Mouse (Mus musculus) left cerebral cortex, postnatal 10 days (tissue): ENCODE results near the gene Rasgrf1. TPM values are rescaled to one million over a fixed set of nuclear protein-coding genes. Genes with fewer than 3 reads are reported as not detected.

Experiments
- DNase-seq, 2 experiments: peaks; one replicate each; pipeline ENCODE4 v3.0.0; 2021 to 2022; ENCODE audit warnings: low spot score in 2 of 2, mixed read lengths in 1 of 2; ENCODE audit errors: extremely low spot score in 1 of 2
- intact Hi-C: fragments of 180-260 bp; cut with DNase I; formaldehyde crosslinking; loops from one replicate; pipeline ENCODE4 v1.15.1; 2025
- total RNA-seq, 2 experiments: library from RNA; stranded (reverse); gene quantifications; 2 replicates each; pipeline ENCODE4 v1.2.3; 2021

Rasgrf1 gene
- total RNA-seq, 2 experiments from 2014 or later, result 104 to 112 TPM

DNA sequence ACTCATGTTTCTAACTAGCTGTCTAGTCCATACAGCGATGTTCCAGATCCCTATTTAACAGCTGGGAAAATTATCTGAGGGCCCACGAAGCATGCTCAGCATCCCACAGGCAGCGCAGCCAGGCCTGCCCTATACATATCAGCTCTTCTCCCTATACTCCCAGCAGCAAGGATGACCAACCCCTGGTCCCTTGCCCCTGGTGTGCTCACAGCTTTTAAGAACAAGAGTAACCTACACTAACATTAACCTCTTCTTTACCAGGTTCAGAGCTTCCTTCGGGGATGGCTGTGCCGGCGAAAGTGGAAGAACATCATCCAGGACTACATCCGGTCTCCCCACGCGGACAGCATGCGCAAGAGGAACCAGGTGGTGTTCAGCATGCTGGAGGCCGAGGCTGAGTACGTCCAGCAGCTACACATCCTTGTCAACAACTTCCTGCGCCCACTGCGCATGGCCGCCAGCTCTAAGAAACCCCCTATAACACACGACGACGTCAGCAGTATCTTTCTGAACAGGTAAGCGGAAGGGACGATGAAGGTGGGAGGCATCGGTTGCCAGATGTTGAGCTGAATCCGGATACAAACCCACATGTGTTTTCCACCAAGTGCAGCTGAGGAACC is 44.0 kb downstream of the Rasgrf1 start:
- no peak for DNase-seq
- intact Hi-C loops, result no loop called here

DNA sequence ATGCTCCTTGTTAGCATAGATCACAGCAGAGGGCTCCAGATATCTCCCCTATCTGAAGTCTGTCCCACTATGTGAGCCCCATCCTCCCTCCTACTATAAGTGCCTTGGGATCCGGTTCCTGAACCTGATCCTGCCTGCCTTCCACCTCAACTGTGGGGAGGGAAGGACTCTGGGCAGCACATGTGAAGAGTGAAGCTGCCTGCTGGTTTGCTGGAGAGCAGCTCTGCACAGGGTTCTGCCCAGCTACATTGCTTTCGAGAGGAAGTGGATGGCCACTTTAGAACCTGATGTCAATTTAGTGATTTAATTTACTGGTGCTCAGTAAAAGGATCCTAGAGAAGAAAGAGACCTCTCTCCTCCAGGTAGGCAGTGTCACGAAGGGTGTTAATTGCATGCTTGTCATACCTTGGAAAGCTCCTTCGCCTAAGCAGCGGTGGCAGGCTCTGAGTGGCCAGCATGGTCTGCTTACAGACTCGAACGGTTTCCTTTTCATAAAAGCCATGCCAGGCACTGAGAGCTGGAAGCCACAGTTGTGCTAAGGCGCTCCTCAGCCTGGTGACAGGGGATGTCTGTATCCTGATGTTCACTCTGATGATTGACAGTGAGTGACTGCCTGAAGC is 45.3 kb downstream of the Rasgrf1 start:
- intact Hi-C loops, result no loop called here
- DNase-seq, result no peak

DNA sequence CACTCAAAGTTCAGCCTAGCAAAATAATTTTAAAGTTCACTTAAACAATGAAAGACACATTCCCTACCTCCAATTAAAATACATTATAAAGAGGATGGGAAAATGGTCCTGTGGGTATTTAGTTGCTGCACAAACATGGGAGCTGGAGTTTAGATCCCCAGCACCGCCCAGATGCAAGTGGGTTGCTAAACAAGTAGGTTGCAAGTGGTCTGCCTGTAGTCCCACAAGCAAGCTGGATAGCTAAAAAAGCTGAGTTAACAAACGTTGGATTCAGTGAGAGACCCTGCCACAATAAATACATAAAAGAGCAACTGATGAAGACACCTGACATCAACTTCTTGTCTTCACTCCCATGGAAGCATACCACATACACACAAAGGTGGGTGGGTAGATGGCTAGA is 49.3 kb downstream of the Rasgrf1 start:
- no peak for DNase-seq

DNA sequence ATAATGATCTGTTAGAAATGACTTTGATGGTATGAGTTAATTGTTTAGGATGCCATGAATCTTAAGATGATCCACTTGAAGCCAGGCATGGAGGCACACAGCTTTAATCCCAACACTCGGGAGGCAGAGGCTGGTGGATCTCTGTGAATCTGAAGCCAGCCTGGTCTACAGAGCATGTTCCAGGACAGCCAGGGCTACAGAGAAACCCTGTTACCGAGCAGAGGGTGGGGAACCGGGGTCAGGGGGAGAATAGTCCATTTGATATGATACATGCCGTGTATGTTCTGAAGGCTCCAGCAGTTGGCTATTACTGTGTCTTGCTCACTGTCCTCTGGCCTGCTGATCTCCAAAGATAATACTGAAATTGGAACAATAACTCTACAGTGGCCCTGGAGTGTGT is 54.4 kb downstream of the Rasgrf1 start:
- DNase-seq, result no peak
- intact Hi-C loops, result no loop called here

More for the DNA sequence above, 49.3 kb downstream of the Rasgrf1 start:
- intact Hi-C loops, result no loop called here

DNA sequence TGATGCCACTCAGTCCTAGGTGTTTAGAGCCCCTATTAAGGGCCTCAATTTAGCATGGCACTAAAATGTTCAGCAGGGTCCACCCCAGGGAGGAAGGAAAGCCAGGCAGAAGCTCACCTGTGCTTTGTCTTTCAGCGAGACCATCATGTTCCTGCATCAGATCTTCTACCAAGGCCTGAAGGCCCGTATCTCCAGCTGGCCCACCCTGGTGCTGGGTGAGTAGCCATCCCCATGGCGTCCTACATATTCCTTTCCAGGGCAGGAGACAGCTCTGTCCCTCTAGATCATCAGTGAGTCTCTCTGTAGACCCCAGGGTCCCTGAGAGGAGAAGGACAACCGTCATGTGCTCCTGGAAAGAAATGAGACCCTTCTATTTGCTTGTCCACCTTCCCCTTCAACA is 58.0 kb downstream of the Rasgrf1 start:
- intact Hi-C loops, result no loop called here

DNA sequence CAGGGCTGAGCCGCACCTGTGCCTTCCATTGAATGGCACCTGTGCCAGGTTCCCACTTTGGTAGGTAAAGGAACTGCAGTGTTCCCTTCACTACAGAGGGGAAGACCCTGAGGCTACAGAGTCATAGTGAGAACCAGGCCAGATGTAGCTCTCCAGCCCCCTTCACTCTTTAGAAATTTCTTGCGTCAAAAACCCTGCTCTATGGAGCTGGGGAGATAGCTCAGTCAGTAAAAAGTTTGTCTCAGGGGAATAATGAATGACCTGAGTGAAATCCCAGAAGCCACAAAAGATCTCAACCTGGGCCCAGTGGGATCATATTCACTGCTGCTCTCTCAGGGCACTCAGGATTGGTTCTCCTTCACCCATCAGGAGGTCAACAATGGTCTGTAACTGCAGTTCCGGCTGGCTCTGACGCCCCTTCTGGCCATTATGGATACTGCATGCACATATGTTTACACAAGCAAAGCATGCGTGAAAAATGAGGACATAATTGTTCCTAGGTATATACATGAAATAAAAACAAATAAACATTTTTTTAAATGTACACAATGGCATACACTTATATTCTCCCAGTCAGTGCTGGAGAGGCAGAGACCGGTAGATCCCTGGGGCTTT is 59.2 kb downstream of the Rasgrf1 start:
- DNase-seq, result no peak
- intact Hi-C loops, result no loop called here

More for the DNA sequence above, 58.0 kb downstream of the Rasgrf1 start:
- DNase-seq, result no peak

DNA sequence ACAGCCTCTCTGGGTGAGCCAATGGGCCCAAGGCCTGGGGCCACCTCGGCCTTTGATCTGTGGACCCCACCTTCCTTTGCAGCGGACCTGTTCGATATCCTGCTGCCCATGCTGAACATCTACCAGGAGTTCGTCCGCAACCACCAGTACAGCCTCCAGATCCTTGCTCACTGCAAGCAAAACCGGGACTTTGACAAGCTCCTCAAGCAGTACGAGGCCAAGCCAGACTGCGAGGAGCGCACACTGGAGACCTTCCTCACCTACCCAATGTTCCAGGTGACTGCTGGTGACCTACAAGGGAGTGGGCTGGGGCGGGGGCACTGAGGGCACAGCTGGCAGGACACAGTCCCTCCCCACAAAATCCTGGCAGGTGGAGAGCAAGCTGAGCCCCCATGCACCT is 60.6 kb downstream of the Rasgrf1 start:
- no peak for DNase-seq
- intact Hi-C loops, result loop anchor here (5.0 to 10.0 kb wide), 2 partner anchors 63 to 265 kb away; partner anchors contain the start of genes Rasgrf1 and Tmed3

DNA sequence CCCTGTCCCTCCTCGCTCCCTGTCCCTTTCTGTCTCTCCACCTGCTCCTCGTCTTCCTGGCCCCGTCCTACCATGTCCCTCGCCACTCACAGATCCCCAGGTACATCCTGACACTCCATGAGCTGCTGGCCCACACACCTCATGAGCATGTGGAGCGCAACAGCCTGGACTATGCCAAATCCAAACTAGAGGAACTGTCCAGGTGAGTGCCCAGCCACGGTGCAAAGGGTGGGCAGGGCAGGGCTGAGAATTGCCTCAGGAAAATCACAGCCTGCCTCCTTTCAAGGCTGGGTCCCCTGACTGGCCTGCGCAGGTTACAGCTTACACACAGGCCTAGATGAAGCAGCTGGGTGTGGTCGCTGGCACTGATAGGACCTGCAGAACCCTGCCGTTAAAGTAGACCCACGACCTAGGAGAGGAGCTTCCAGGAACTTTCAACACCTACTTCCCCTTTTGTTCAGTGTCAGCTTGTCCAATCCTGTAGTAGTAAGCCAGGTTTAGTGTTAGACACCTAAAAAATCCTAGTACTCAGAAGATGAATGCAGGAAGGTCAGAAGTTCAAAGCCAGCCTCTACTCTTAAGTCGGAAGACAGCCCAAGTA is 61.3 kb downstream of the Rasgrf1 start:
- intact Hi-C loops, result loop anchor here (5.0 to 10.0 kb wide), 2 partner anchors 64 to 266 kb away; partner anchors contain the start of genes Rasgrf1 and Tmed3
- no peak for DNase-seq

DNA sequence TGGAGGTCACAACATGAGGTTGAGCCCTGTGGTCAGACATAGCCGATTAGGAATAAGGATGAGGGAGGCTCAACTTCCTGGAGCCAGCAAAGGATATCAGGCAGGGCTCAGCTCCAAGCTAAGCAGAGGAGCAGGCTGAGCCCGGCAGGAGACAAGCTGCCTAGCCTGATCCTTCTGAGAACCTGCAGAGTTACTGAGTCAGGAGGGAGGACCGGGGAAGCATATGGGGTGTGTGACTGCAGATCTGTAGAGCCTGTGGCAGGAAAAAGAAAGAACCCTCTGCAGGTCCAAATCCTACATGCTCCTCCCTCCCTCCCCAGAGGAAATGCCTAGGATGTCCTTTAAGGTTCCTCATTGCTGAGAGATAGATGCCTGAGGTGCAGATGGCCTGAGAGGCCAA is 62.6 kb downstream of the Rasgrf1 start:
- intact Hi-C loops, result loop anchor here (2.0 to 10.0 kb wide), 3 partner anchors 65 to 268 kb away; partner anchors contain the start of genes Rasgrf1 and Tmed3
- DNase-seq, result no peak

DNA sequence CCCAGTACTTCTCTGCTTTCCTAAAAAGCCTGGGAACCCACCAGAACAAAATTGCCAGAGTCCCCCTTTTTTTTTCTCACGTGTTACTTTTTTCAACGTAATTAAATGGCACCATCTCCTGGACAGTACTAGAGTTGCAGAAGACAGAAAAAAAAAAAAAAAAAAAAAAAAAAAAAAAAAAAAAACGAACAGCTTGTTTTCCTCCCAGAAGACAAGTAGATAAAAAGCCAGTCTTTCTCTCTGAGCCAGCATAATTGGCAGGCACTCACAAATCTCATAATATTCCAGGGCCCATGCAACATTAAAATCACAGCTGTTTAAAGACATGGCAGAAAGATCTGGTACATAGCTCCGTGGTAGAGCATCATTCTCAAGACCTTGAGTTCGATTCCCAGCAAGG is 64.1 kb downstream of the Rasgrf1 start:
- DNase-seq, result peak in 1 of 2 experiments; percentile 41
- intact Hi-C loops, result loop anchor here (2.0 to 10.0 kb wide), 3 partner anchors 67 to 269 kb away; partner anchors contain the start of genes Rasgrf1 and Tmed3

DNA sequence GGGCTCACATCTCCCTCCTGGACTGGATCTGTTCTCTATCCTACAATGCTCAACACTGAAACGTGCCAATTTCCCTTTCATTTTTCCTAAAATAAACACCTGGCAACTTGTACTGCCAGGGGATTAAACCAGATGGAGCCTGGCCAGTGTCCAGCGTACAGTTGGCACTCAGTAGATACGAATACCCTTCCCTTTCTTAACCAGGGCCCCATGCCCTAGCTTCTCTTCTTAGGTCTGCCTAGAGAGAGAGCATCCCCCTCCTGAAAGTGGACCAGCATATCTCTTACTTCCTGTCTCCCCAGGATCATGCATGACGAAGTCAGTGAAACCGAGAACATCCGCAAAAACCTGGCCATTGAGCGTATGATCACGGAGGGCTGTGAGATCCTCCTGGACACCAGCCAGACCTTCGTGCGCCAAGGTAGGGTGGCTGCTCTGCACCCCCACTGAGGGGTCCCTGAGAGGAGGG is 64.8 kb downstream of the Rasgrf1 start:
- intact Hi-C loops, result loop anchor here (5.0 to 10.0 kb wide), 2 partner anchors 67 to 270 kb away; partner anchors contain the start of genes Rasgrf1 and Tmed3
- peak in 1 of 2 experiments; percentile 33 for DNase-seq

DNA sequence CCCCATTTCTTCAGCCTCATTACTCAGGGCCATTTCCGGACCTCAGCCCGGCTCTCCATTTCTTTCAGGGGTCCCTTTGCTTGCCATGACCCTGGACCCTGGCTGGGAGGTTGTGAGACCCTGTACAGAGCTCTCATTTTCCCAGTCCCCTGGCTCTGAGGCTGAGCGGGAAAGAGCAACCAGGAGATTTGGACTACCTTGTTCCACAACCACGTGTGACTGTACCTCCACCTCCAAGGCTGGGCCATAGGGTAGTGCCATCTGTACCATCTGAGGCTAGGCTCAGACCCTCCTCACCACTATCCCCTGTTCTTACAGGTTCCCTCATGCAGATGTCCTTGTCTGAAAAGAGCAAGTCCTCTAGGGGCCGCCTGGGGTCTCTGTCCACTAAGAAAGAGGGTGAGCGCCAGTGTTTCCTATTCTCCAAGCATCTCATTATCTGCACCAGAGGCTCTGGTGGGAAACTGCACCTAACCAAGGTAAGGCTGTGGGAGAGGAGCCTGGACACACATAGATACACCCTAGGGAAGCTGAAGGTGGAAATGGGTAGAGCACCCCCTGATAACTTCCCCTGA is 66.7 kb downstream of the Rasgrf1 start:
- intact Hi-C loops, result loop anchor here (5.0 to 10.0 kb wide), 2 partner anchors 101 to 272 kb away; partner anchors contain the start of gene Tmed3
- DNase-seq, result no peak

DNA sequence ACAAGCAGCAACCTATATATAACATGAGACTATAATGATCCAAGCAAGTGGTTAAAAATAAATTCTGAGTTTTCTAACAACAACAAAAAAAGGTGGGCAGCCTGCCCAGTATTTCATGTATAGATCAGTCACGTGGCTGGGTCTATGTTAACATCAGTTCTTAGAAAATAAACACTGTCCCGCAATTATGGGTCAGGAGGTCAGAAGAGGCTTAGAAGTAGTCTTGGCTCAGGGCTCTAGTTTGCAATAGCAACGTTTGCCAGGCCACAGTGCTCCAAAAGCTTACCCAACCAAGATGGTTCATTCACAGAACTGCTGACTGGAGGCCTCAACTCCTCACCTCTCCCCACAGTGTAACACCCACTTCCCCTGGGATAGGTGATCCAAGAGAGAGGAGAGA is 69.5 kb downstream of the Rasgrf1 start:
- DNase-seq, result peak; percentile 17 to 36

DNA sequence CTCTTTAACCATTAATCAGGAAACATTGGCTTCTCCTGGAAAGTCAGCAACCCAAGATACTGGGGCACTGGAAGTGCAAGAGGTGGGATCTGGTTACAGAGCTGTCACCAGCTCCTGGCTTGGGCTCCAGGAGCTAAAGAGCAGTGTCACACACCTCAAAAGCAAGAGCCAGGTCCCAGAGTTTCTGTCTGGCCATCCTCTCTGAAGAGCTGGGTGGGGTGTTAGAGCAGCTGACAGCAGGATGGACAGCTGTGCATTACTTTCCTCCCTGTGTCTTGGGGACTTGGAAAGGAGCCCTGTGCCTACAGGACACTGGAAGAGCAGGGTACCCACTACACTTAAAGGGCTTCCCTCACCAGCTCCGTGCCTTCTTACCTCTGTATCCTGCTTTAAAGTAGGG is 72.5 kb downstream of the Rasgrf1 start:
- intact Hi-C loops, result no loop called here
- DNase-seq, result no peak

More for the DNA sequence above, 69.5 kb downstream of the Rasgrf1 start:
- intact Hi-C loops, result loop anchor here (5.0 to 10.0 kb wide), 2 partner anchors 98 to 274 kb away; partner anchors contain the start of gene Tmed3

DNA sequence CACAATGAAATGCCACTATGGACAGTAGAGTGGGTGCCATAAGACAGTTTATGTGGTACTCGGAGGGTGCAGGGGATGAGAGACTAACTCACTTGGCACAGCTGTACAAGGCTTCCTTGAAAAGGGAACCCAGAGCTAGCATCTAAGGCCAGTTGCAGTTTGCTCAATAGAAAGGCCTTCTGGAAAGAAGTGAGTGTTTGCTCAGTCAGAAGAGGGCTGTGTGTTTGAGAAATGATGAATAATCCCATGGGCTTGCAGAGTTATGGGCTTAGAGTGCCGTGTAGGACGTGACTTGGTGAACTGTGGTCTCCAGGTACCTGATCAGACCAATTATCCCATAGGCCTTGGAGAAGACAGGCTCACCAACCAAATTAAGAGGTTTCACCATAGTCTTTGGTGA is 78.3 kb downstream of the Rasgrf1 start:
- intact Hi-C loops, result no loop called here
- DNase-seq, result no peak

DNA sequence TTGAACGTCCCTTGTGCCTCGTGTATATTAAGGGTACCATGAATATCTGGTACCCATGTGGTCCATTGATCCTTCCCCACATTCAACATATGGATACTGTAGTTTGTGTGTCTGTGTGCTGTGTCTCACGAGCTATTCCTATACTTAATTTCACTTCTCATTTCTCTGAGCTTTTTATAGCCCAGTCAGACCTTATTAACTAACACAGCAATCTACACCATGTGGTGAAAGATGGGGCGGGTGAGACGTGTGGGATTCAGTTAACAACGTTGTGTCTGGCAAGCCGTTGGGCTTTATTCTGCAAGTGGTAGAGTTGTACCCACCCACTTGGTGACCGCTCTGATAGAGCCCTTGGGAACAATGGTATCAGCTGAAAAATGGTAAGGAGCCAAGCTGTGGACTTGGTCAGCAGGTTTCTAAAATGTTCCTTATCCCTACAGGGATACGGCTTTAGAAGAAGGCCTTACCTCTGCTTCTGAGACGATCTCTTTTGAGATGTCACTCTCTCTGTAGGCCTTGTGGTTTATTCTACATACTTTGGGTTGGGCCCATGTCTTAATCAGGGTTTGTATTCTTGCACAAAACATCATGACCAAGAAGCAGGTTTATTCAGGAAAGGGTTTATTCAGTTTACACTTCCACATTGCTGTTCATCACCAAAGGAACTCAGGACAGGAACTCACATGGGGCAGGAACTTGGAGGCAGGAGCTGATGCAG is 79.3 kb downstream of the Rasgrf1 start:
- intact Hi-C loops, result no loop called here

DNA sequence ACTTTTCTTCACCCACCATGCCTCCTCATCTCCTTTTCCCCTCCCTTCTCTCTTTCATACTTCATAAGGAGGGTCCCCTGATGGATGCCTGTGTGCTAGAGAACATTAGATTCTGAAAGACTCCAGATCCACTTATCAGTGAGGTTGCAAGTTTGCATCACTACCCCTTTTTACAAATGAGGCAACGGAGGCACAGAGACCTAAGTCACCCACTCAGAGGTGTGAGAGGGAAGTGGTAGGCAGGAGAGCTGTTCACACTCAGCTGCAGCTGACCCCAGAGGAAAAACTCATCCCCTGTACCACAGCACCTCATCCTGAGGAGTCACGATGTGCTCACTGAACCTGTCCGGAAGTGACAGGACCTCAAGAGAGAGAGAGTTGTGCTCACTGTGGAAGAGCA is 96.7 kb downstream of the Rasgrf1 start:
- no peak for DNase-seq
- intact Hi-C loops, result no loop called here

More for the DNA sequence above, 79.3 kb downstream of the Rasgrf1 start:
- no peak for DNase-seq

DNA sequence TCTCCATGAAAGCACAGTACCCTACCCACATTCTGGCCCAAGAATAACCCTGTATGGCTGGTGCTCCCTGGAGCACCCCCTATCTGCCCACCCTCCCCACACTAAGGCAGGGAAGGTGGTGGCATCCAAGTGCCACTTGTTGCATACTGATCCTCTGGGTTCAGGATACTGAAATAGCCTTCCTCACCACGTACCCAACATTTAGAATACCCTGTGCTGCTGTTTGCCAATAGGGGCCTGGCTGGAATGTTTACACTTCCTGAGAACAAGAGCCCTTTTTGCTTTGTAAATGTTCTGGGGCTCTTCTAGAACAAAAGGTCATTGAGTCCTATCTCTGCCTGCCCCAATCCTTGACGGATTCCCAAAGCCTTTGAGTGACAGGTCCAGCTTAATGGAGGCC is 97.4 kb downstream of the Rasgrf1 start:
- no peak for DNase-seq
- intact Hi-C loops, result no loop called here
